Mouse (Mus musculus): Measurements from ENCODE around the gene Clic5. TPM values are rescaled to one million over a fixed set of nuclear protein-coding genes. Genes with fewer than 3 reads are reported as not detected.

Gene Clic5
- total RNA-seq (2014; rRNA removed; ENCODE audit: low replicate concordance) (37.0 and 55.8 TPM in 2 replicates), polyA plus RNA-seq (2015; fragmentation: Nextera tagmentation; extraction: Ambion mirVana) (15.5 and 17.8 TPM in 2 replicates)

DNA sequence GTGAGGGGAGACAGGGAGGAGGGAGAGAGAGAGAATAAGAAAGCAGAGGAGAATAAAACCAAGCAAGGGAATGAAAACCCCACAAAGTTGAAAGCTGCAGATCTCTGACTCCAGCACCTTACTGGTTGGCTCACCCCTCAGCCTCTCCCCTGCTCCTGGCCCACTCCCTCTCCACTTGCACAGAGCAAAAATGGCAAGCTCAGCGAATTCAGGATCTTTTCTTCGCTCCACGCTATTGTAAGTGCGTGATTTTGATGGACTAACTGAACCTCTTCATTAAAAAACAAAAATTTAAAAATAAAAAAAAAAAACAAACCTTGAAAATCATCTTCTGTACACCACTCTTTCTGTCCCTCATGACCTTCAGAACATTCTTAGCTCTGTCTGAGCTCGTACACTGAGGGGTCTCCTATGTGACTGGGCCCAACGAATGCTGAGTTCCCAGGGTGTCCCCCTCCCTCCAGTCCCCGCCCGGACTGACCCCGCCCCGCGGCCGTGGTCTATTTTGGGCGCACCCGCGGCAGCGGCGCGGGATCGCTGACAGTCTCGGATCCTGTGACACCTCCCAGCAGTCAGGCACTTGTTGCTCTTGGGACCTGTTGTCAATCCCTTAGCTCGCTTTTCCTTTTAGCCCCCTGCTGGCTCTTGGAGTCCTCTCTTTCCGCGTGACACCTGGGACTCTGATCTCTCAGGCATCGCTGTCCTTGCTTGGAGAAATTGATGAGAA, at the start of gene Clic5:
Gene Clic5, plus strand, starts transcription at position 543 of the 727 bp plus-strand sequence.
- DNase-seq (ENCODE audit: low spot score) (peak; percentile 92), ATAC-seq (ENCODE audit: insufficient read depth, low read depth) (peak; percentile 93)
- H3K4me2 ChIP-seq (ENCODE audit: low read depth, low read length), result peak within 1 kb of the TSS; percentile 71
- peak within 1 kb of the TSS; percentile 95 for H3K27ac ChIP-seq (ENCODE audit: low read depth)
- peaks cover 29% of the 10 kb centered on the region for H3K4me1 ChIP-seq (ENCODE audit: control insufficient read depth, insufficient read depth)
- H3K27me3 ChIP-seq (ENCODE audit: control insufficient read depth, insufficient read depth, low read length), result no peaks in the 10 kb centered on the region
- peak within 1 kb of the TSS; percentile 92 for H3K9ac ChIP-seq (replicated peaks; ENCODE audit: low read depth, low read length)
- TF ChIP-seq CTCF (IDR thresholded peaks at IDR 0.05; ENCODE audit: low read depth), result peak; percentile 62
- peak; percentile 62; the same call in 1 of the 2 replicates for TF ChIP-seq EP300 (IDR thresholded peaks at IDR 0.05; ENCODE audit: low read depth)
- 3% methylated on average over 24 of the region's 24 CpGs for WGBS
- H3K36me3 ChIP-seq (replicated peaks; ENCODE audit: control insufficient read depth, insufficient read depth, low read length), result no peaks in the 10 kb centered on the region
- peak within 1 kb of the TSS; percentile 92 for H3K4me3 ChIP-seq (ENCODE audit: low read depth, low read length)
- 0 out of 2 replicates have a peak, but pooled peaks cover 4% of the 10 kb centered on the region for H3K9me3 ChIP-seq (replicated peaks; ENCODE audit: control insufficient read depth, low read length)

- Histone ChIP-seq H3K9ac (replicated peaks; ENCODE audit: low read depth, low read length) (no peak overlapping the region), H3K27me3 (ENCODE audit: control insufficient read depth, insufficient read depth, low read length) (no peaks in the 10 kb centered on the region), H3K4me1 (ENCODE audit: control insufficient read depth, insufficient read depth) (no peaks in the 10 kb centered on the region), H3K4me3 (ENCODE audit: low read depth, low read length) (no peak overlapping the region), H3K9me3 (replicated peaks; ENCODE audit: control insufficient read depth, low read length) (no peaks in the 10 kb centered on the region), H3K36me3 (replicated peaks; ENCODE audit: control insufficient read depth, insufficient read depth, low read length) (no peaks in the 10 kb centered on the region), H3K4me2 (ENCODE audit: low read depth, low read length) (no peak overlapping the region), H3K27ac (ENCODE audit: low read depth) (no peak overlapping the region)
- TF ChIP-seq CTCF (IDR thresholded peaks at IDR 0.05; ENCODE audit: low read depth), result no peak
- no peak for TF ChIP-seq EP300 (IDR thresholded peaks at IDR 0.05; ENCODE audit: low read depth)
- no peak for ATAC-seq (ENCODE audit: insufficient read depth, low read depth)
- WGBS, result 83% methylated on average over 1 of the region's 1 CpGs
- no peak for DNase-seq (ENCODE audit: low spot score)
Measured at GRCm38 (mm10) chr17:44145806-44146205, 42.6 kb upstream of the Clic5 start.

DNA sequence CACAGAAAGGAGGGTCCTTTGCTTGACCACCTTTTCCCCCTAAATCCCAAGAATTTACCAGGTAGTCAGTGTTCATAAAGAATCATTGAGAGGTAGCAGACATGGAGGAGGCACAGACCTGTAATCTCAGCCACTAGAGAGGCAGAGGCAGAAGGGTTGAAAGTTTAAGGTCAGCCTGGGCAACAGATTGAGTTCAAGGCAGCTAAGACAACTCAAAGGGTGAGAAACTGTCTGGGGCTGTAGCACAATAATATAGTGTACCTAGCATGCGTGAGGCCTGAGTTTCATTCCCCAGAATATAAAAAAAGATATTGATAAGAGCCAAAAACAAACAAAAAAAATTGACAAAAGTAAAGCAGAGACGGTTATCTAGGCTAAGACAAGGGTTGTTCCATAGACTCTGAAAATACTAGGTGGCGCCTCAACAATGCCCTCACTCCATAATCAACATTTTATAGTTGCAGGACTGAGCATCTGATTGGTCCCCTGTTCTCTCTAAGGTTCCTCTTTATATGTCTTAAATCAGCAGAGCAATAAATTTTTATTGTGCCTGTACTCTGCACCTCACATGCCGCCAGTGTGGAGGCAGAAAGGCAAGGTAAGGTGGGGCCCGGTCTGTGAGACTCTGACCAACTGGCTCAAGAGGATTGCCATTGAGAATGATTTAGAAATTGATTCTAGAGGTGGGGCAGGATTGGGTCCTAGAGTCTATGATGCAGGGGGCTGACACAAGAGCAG, 40.1 kb upstream of the Clic5 start:
- H3K9ac ChIP-seq (replicated peaks; ENCODE audit: low read depth, low read length), result no peak overlapping the region
- no peaks in the 10 kb centered on the region for H3K36me3 ChIP-seq (replicated peaks; ENCODE audit: control insufficient read depth, insufficient read depth, low read length)
- no peaks in the 10 kb centered on the region for H3K9me3 ChIP-seq (replicated peaks; ENCODE audit: control insufficient read depth, low read length)
- TF ChIP-seq EP300 (IDR thresholded peaks at IDR 0.05; ENCODE audit: low read depth), result no peak
- TF ChIP-seq CTCF (IDR thresholded peaks at IDR 0.05; ENCODE audit: low read depth), result no peak
- ATAC-seq (ENCODE audit: insufficient read depth, low read depth) (no peak), DNase-seq (ENCODE audit: low spot score) (no peak)
- no peak overlapping the region for H3K4me2 ChIP-seq (ENCODE audit: low read depth, low read length)
- no peak overlapping the region for H3K27ac ChIP-seq (ENCODE audit: low read depth)
- H3K4me3 ChIP-seq (ENCODE audit: low read depth, low read length), result no peak overlapping the region
- 83% methylated on average over 5 of the region's 5 CpGs for WGBS
- H3K4me1 ChIP-seq (ENCODE audit: control insufficient read depth, insufficient read depth), result 0 out of 2 replicates have a peak, but pooled peaks cover 6% of the 10 kb centered on the region
- H3K27me3 ChIP-seq (ENCODE audit: control insufficient read depth, insufficient read depth, low read length), result no peaks in the 10 kb centered on the region

GRCm38 (mm10) chr17:44151130-44151529, 37.3 kb upstream of the Clic5 start:
- Histone ChIP-seq H3K36me3 (replicated peaks; ENCODE audit: control insufficient read depth, insufficient read depth, low read length) (no peaks in the 10 kb centered on the region), H3K27me3 (ENCODE audit: control insufficient read depth, insufficient read depth, low read length) (no peaks in the 10 kb centered on the region), H3K27ac (ENCODE audit: low read depth) (peak overlapping the region; percentile 82), H3K4me3 (ENCODE audit: low read depth, low read length) (no peak overlapping the region), H3K4me1 (ENCODE audit: control insufficient read depth, insufficient read depth) (0 out of 2 replicates have a peak, but pooled peaks cover 6% of the 10 kb centered on the region), H3K4me2 (ENCODE audit: low read depth, low read length) (no peak overlapping the region), H3K9ac (replicated peaks; ENCODE audit: low read depth, low read length) (no peak overlapping the region), H3K9me3 (replicated peaks; ENCODE audit: control insufficient read depth, low read length) (no peaks in the 10 kb centered on the region)
- ATAC-seq (ENCODE audit: insufficient read depth, low read depth) (no peak), DNase-seq (ENCODE audit: low spot score) (peak; percentile 51)
- WGBS, result 65% methylated on average over 3 of the region's 3 CpGs
- TF ChIP-seq CTCF (IDR thresholded peaks at IDR 0.05; ENCODE audit: low read depth) (peak; percentile 75), EP300 (IDR thresholded peaks at IDR 0.05; ENCODE audit: low read depth) (no peak)

GRCm38 (mm10) chr17:44151889-44152288, 36.5 kb upstream of the Clic5 start:
- Histone ChIP-seq H3K9me3 (replicated peaks; ENCODE audit: control insufficient read depth, low read length) (no peaks in the 10 kb centered on the region), H3K4me3 (ENCODE audit: low read depth, low read length) (no peak overlapping the region), H3K27me3 (ENCODE audit: control insufficient read depth, insufficient read depth, low read length) (no peaks in the 10 kb centered on the region), H3K4me1 (ENCODE audit: control insufficient read depth, insufficient read depth) (0 out of 2 replicates have a peak, but pooled peaks cover 6% of the 10 kb centered on the region), H3K4me2 (ENCODE audit: low read depth, low read length) (no peak overlapping the region), H3K27ac (ENCODE audit: low read depth) (peak overlapping the region; percentile 82), H3K9ac (replicated peaks; ENCODE audit: low read depth, low read length) (no peak overlapping the region), H3K36me3 (replicated peaks; ENCODE audit: control insufficient read depth, insufficient read depth, low read length) (no peaks in the 10 kb centered on the region)
- WGBS, result 45% methylated on average over 8 of the region's 8 CpGs
- ATAC-seq (ENCODE audit: insufficient read depth, low read depth), result peak; percentile 84
- TF ChIP-seq CTCF (IDR thresholded peaks at IDR 0.05; ENCODE audit: low read depth), result no peak
- TF ChIP-seq EP300 (IDR thresholded peaks at IDR 0.05; ENCODE audit: low read depth), result no peak
- peak; percentile 72 for DNase-seq (ENCODE audit: low spot score)
